Mouse (Mus musculus): Measurements from ENCODE around the gene Prepl. TPM values are rescaled to one million over a fixed set of nuclear protein-coding genes. Genes with fewer than 3 reads are reported as not detected.

Prepl gene
- polyA plus RNA-seq, 1 experiment from 2014 or later, result 15.5 TPM

GRCm38 (mm10) chr17:85044466-85044865 is 45.6 kb downstream of the Prepl start:
- ATAC-seq (ENCODE audit: low FRiP score, low TSS enrichment) (no peak), DNase-seq (ENCODE audit: low spot score) (no peak)
- H3K9me3 ChIP-seq (ENCODE audit: control insufficient read depth, low read length), result no peaks in the 10 kb centered on the region
- no peak overlapping the region for H3K4me3 ChIP-seq (ENCODE audit: low read depth, low read length)
- no peak overlapping the region for H3K9ac ChIP-seq (ENCODE audit: low read length)
- H3K4me1 ChIP-seq (replicated peaks; ENCODE audit: control insufficient read depth, insufficient read depth), result no peaks in the 10 kb centered on the region
- H3K27me3 ChIP-seq (ENCODE audit: control insufficient read depth, insufficient read depth, low read length), result no peaks in the 10 kb centered on the region
- no peak overlapping the region for H3K4me2 ChIP-seq (replicated peaks; ENCODE audit: low read depth)
- no peak overlapping the region for H3K27ac ChIP-seq (replicated peaks)
- TF ChIP-seq CTCF (IDR thresholded peaks at IDR 0.05; ENCODE audit: low read depth) (no peak), EP300 (optimal IDR thresholded peaks at IDR 0.05) (no peak)
- 83% methylated on average over 5 of the region's 5 CpGs for WGBS
- H3K36me3 ChIP-seq (ENCODE audit: control insufficient read depth, insufficient read depth, low read length), result no peaks in the 10 kb centered on the region

- Histone ChIP-seq H3K4me2 (replicated peaks; ENCODE audit: low read depth) (no peak overlapping the region), H3K36me3 (ENCODE audit: control insufficient read depth, insufficient read depth, low read length) (no peaks in the 10 kb centered on the region), H3K4me3 (ENCODE audit: low read depth, low read length) (no peak overlapping the region), H3K9me3 (ENCODE audit: control insufficient read depth, low read length) (no peaks in the 10 kb centered on the region), H3K27ac (replicated peaks) (peak overlapping the region; percentile 58), H3K9ac (ENCODE audit: low read length) (no peak overlapping the region), H3K4me1 (replicated peaks; ENCODE audit: control insufficient read depth, insufficient read depth) (no peaks in the 10 kb centered on the region), H3K27me3 (ENCODE audit: control insufficient read depth, insufficient read depth, low read length) (no peaks in the 10 kb centered on the region)
- peak; percentile 91 for ATAC-seq (ENCODE audit: low FRiP score, low TSS enrichment)
- TF ChIP-seq CTCF (IDR thresholded peaks at IDR 0.05; ENCODE audit: low read depth) (no peak), EP300 (optimal IDR thresholded peaks at IDR 0.05) (no peak)
- 50% methylated on average over 6 of the region's 6 CpGs for WGBS
- DNase-seq (ENCODE audit: low spot score), result peak; percentile 69
Observed at GRCm38 (mm10) chr17:85043404-85043816, 46.6 kb downstream of the Prepl start.

GRCm38 (mm10) chr17:85042419-85042818 is 47.6 kb downstream of the Prepl start:
- Histone ChIP-seq H3K27ac (replicated peaks) (peak overlapping the region; percentile 58; the same call in 1 of the 2 replicates), H3K36me3 (ENCODE audit: control insufficient read depth, insufficient read depth, low read length) (no peaks in the 10 kb centered on the region), H3K4me1 (replicated peaks; ENCODE audit: control insufficient read depth, insufficient read depth) (no peaks in the 10 kb centered on the region), H3K4me3 (ENCODE audit: low read depth, low read length) (no peak overlapping the region), H3K4me2 (replicated peaks; ENCODE audit: low read depth) (no peak overlapping the region), H3K9me3 (ENCODE audit: control insufficient read depth, low read length) (no peaks in the 10 kb centered on the region), H3K27me3 (ENCODE audit: control insufficient read depth, insufficient read depth, low read length) (no peaks in the 10 kb centered on the region), H3K9ac (ENCODE audit: low read length) (no peak overlapping the region)
- WGBS, result 37% methylated on average over 6 of the region's 6 CpGs
- DNase-seq (ENCODE audit: low spot score) (no peak), ATAC-seq (ENCODE audit: low FRiP score, low TSS enrichment) (no peak)
- TF ChIP-seq CTCF (IDR thresholded peaks at IDR 0.05; ENCODE audit: low read depth), result no peak
- no peak for TF ChIP-seq EP300 (optimal IDR thresholded peaks at IDR 0.05)

GRCm38 (mm10) chr17:85040913-85041312 is 49.1 kb downstream of the Prepl start:
- no peak overlapping the region for H3K4me2 ChIP-seq (replicated peaks; ENCODE audit: low read depth)
- no peak overlapping the region for H3K27ac ChIP-seq (replicated peaks)
- no peaks in the 10 kb centered on the region for H3K27me3 ChIP-seq (ENCODE audit: control insufficient read depth, insufficient read depth, low read length)
- no peaks in the 10 kb centered on the region for H3K9me3 ChIP-seq (ENCODE audit: control insufficient read depth, low read length)
- DNase-seq (ENCODE audit: low spot score) (no peak), ATAC-seq (ENCODE audit: low FRiP score, low TSS enrichment) (no peak)
- H3K4me1 ChIP-seq (replicated peaks; ENCODE audit: control insufficient read depth, insufficient read depth), result no peaks in the 10 kb centered on the region
- H3K4me3 ChIP-seq (ENCODE audit: low read depth, low read length), result no peak overlapping the region
- 59% methylated on average over 7 of the region's 7 CpGs for WGBS
- no peak overlapping the region for H3K9ac ChIP-seq (ENCODE audit: low read length)
- H3K36me3 ChIP-seq (ENCODE audit: control insufficient read depth, insufficient read depth, low read length), result no peaks in the 10 kb centered on the region
- TF ChIP-seq CTCF (IDR thresholded peaks at IDR 0.05; ENCODE audit: low read depth) (no peak), EP300 (optimal IDR thresholded peaks at IDR 0.05) (no peak)

GRCm38 (mm10) chr17:85038761-85039160 is 51.3 kb downstream of the Prepl start:
- Histone ChIP-seq H3K9me3 (ENCODE audit: control insufficient read depth, low read length) (no peaks in the 10 kb centered on the region), H3K4me1 (replicated peaks; ENCODE audit: control insufficient read depth, insufficient read depth) (no peaks in the 10 kb centered on the region), H3K36me3 (ENCODE audit: control insufficient read depth, insufficient read depth, low read length) (no peaks in the 10 kb centered on the region), H3K4me2 (replicated peaks; ENCODE audit: low read depth) (no peak overlapping the region), H3K9ac (ENCODE audit: low read length) (no peak overlapping the region), H3K4me3 (ENCODE audit: low read depth, low read length) (no peak overlapping the region), H3K27ac (replicated peaks) (no peak overlapping the region), H3K27me3 (ENCODE audit: control insufficient read depth, insufficient read depth, low read length) (no peaks in the 10 kb centered on the region)
- no peak for DNase-seq (ENCODE audit: low spot score)
- no peak for ATAC-seq (ENCODE audit: low FRiP score, low TSS enrichment)
- WGBS, result 95% methylated on average over 5 of the region's 5 CpGs
- TF ChIP-seq CTCF (IDR thresholded peaks at IDR 0.05; ENCODE audit: low read depth) (no peak), EP300 (optimal IDR thresholded peaks at IDR 0.05) (no peak)

GRCm38 (mm10) chr17:85038311-85038710 is 51.7 kb downstream of the Prepl start:
- TF ChIP-seq EP300 (optimal IDR thresholded peaks at IDR 0.05), result no peak
- no peak for TF ChIP-seq CTCF (IDR thresholded peaks at IDR 0.05; ENCODE audit: low read depth)
- H3K27ac ChIP-seq (replicated peaks), result no peak overlapping the region
- no peaks in the 10 kb centered on the region for H3K9me3 ChIP-seq (ENCODE audit: control insufficient read depth, low read length)
- 88% methylated on average over 4 of the region's 4 CpGs for whole genome bisulfite sequencing
- no peak overlapping the region for H3K4me2 ChIP-seq (replicated peaks; ENCODE audit: low read depth)
- H3K9ac ChIP-seq (ENCODE audit: low read length), result no peak overlapping the region
- no peak for ATAC-seq (ENCODE audit: low FRiP score, low TSS enrichment)
- H3K4me1 ChIP-seq (replicated peaks; ENCODE audit: control insufficient read depth, insufficient read depth), result no peaks in the 10 kb centered on the region
- H3K4me3 ChIP-seq (ENCODE audit: low read depth, low read length), result no peak overlapping the region
- H3K36me3 ChIP-seq (ENCODE audit: control insufficient read depth, insufficient read depth, low read length), result no peaks in the 10 kb centered on the region
- no peak for DNase-seq (ENCODE audit: low spot score)
- no peaks in the 10 kb centered on the region for H3K27me3 ChIP-seq (ENCODE audit: control insufficient read depth, insufficient read depth, low read length)

All from stomach, postnatal 0 days (tissue).